Mouse (Mus musculus): ENCODE results near the gene Gm5724. TPM values are rescaled to one million over a fixed set of nuclear protein-coding genes. Genes with fewer than 3 reads are reported as not detected.

Gm5724 gene
- 0.27 TPM in 1 of 2 replicates, not detected in the other for polyA plus RNA-seq (2011; ENCODE audit: insufficient read depth, insufficient read length, low read depth, missing spikeins)

DNA sequence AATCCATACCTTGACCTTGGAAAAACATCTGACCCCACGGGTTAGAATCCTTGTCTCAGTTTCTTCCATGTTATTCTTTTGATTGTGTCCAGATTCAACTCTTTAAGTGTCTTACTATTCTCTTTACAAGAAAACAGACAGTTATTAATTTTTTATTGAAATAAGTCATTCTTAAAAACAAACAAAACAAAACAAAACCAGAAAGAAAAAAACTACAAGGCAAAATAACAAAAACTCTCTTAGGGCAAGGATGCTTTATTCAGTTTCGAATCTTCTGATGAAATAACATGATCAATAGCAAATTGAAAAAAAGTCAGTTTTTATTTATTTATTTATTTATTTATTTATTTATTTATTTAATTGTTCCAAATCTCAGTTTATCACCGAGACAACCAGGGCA, at the start of gene Gm5724:
TSS of gene Gm5724 (minus strand) at position 101 of the 400 bp plus-strand sequence.
- Histone ChIP-seq H3K4me3 (ENCODE audit: low read depth, low read length) (no peak within 1 kb of the TSS), H3K27ac (ENCODE audit: insufficient read depth, low read length) (no peak within 1 kb of the TSS), H3K4me1 (ENCODE audit: control insufficient read depth, insufficient read depth, low read length) (no peaks in the 10 kb centered on the region), H3K9me3 (replicated peaks; ENCODE audit: control insufficient read depth, insufficient read depth, low read length, poor library complexity, severe bottlenecking) (peaks cover 2% of the 10 kb centered on the region; the same call in 1 of the 2 replicates), H3K27me3 (ENCODE audit: control insufficient read depth, insufficient read depth, low read length, poor library complexity, severe bottlenecking) (no peaks in the 10 kb centered on the region), H3K36me3 (ENCODE audit: control insufficient read depth, insufficient read depth, low read length, poor library complexity, severe bottlenecking) (no peaks in the 10 kb centered on the region), H3K9ac (ENCODE audit: low read depth, poor library complexity, severe bottlenecking) (no peak within 1 kb of the TSS)
- TF ChIP-seq EP300 (IDR thresholded peaks at IDR 0.05; ENCODE audit: insufficient read depth, low read depth, low read length) = no peak
- no peak for TF ChIP-seq CTCF (IDR thresholded peaks at IDR 0.05; ENCODE audit: low read depth, low read length)
- no peak for TF ChIP-seq POLR2A (IDR thresholded peaks at IDR 0.05; ENCODE audit: insufficient read depth, low read length)

DNA sequence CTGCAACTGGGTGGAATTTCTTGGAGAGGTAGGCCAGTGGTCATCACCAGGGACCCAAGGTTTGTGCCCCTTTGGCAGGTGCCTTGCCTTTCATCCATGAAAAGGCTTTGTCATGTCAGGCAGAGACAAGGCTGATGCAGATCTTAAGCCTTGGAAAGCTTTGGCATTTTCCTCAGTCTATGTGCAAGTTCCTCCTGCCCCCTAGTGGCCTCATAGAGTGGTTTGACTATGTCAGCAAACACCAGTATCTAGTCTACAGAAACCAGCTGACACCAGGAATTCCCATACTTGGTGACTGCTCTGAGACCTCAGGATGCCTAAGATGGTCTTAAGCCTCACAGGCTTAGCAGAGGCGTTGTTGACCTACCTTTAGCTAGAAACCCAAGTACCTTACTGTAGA, 24.2 kb upstream of the Gm5724 start:
- no peaks in the 10 kb centered on the region for H3K27me3 ChIP-seq (ENCODE audit: control insufficient read depth, insufficient read depth, low read length, poor library complexity, severe bottlenecking)
- H3K4me3 ChIP-seq (ENCODE audit: low read depth, low read length) = no peak overlapping the region
- H3K36me3 ChIP-seq (ENCODE audit: control insufficient read depth, insufficient read depth, low read length, poor library complexity, severe bottlenecking) = no peaks in the 10 kb centered on the region
- H3K4me1 ChIP-seq (ENCODE audit: control insufficient read depth, insufficient read depth, low read length) = no peaks in the 10 kb centered on the region
- no peak overlapping the region for H3K9ac ChIP-seq (ENCODE audit: low read depth, poor library complexity, severe bottlenecking)
- TF ChIP-seq EP300 (IDR thresholded peaks at IDR 0.05; ENCODE audit: insufficient read depth, low read depth, low read length) (no peak), POLR2A (IDR thresholded peaks at IDR 0.05; ENCODE audit: insufficient read depth, low read length) (no peak), CTCF (IDR thresholded peaks at IDR 0.05; ENCODE audit: low read depth, low read length) (no peak)
- no peak overlapping the region for H3K27ac ChIP-seq (ENCODE audit: insufficient read depth, low read length)
- H3K9me3 ChIP-seq (replicated peaks; ENCODE audit: control insufficient read depth, insufficient read depth, low read length, poor library complexity, severe bottlenecking) = no peaks in the 10 kb centered on the region

DNA sequence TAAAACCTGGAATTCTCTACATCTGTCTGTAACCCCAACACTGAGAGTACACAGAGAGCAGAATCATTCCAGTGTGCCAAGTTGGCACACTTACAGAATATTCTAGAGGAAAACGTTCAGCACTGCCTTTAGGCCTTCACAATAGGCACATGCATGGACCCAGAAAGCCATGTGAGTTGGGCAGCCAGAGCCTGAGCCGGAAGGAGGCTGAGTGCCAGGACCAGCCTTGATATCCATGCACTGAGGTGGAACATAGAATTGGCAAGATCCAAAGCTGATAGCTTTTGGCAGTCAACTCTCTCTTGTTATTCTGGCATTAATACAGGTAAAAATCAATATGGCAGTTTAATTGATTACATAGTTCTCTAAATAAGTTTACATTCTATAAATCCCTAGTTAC, 866 bp upstream of the Gm5724 start:
- H3K9me3 ChIP-seq (replicated peaks; ENCODE audit: control insufficient read depth, insufficient read depth, low read length, poor library complexity, severe bottlenecking) = peaks cover 2% of the 10 kb centered on the region; the same call in 1 of the 2 replicates
- no peak overlapping the region for H3K4me3 ChIP-seq (ENCODE audit: low read depth, low read length)
- no peaks in the 10 kb centered on the region for H3K27me3 ChIP-seq (ENCODE audit: control insufficient read depth, insufficient read depth, low read length, poor library complexity, severe bottlenecking)
- no peaks in the 10 kb centered on the region for H3K36me3 ChIP-seq (ENCODE audit: control insufficient read depth, insufficient read depth, low read length, poor library complexity, severe bottlenecking)
- H3K27ac ChIP-seq (ENCODE audit: insufficient read depth, low read length) = no peak overlapping the region
- no peaks in the 10 kb centered on the region for H3K4me1 ChIP-seq (ENCODE audit: control insufficient read depth, insufficient read depth, low read length)
- TF ChIP-seq CTCF (IDR thresholded peaks at IDR 0.05; ENCODE audit: low read depth, low read length) (no peak), EP300 (IDR thresholded peaks at IDR 0.05; ENCODE audit: insufficient read depth, low read depth, low read length) (no peak), POLR2A (IDR thresholded peaks at IDR 0.05; ENCODE audit: insufficient read depth, low read length) (no peak)
- H3K9ac ChIP-seq (ENCODE audit: low read depth, poor library complexity, severe bottlenecking) = no peak overlapping the region

DNA sequence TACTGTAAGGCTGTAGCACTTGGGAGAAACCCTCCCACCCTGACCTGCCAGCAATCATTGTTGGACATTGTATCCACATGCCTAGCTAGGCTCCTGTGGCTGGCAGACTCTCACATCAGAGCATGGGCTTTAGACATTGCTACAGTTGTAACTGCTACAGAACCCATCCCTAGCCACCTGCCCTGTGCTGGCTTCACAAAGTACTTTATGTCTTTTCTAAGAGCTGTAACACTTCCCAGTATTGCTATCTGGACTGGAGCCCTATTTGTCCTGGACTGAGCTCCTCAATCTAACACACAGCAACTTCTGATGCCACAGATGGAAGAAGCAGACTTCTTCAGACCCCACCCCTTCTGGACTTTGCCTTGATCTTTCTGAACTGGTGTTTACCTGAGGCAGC, 82.4 kb downstream of the Gm5724 start:
- no peaks in the 10 kb centered on the region for H3K9me3 ChIP-seq (replicated peaks; ENCODE audit: control insufficient read depth, insufficient read depth, low read length, poor library complexity, severe bottlenecking)
- H3K4me3 ChIP-seq (ENCODE audit: low read depth, low read length) = no peak overlapping the region
- no peak overlapping the region for H3K9ac ChIP-seq (ENCODE audit: low read depth, poor library complexity, severe bottlenecking)
- H3K27me3 ChIP-seq (ENCODE audit: control insufficient read depth, insufficient read depth, low read length, poor library complexity, severe bottlenecking) = no peaks in the 10 kb centered on the region
- TF ChIP-seq CTCF (IDR thresholded peaks at IDR 0.05; ENCODE audit: low read depth, low read length) (no peak), EP300 (IDR thresholded peaks at IDR 0.05; ENCODE audit: insufficient read depth, low read depth, low read length) (no peak), POLR2A (IDR thresholded peaks at IDR 0.05; ENCODE audit: insufficient read depth, low read length) (no peak)
- H3K27ac ChIP-seq (ENCODE audit: insufficient read depth, low read length) = no peak overlapping the region
- no peaks in the 10 kb centered on the region for H3K36me3 ChIP-seq (ENCODE audit: control insufficient read depth, insufficient read depth, low read length, poor library complexity, severe bottlenecking)
- H3K4me1 ChIP-seq (ENCODE audit: control insufficient read depth, insufficient read depth, low read length) = no peaks in the 10 kb centered on the region

DNA sequence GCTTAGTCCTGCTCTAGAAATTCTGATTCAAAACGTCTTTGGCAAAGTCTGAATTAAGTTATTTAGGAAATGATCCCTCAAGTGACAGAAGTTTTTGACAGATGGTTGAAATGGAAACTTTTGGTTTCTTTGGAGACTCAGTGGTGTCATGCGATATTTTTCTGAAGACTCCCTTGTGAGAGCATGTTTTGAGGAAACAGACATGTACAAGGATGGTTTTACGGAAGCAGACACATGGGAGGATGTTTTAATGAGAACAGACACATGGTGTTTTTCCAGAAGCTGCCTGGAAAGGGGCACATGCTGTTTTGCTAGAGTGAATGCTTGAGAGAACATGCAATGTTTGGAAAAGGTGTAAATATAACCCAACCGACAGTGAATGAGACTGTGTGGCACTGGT, 86.6 kb downstream of the Gm5724 start:
- TF ChIP-seq CTCF (IDR thresholded peaks at IDR 0.05; ENCODE audit: low read depth, low read length) (no peak), EP300 (IDR thresholded peaks at IDR 0.05; ENCODE audit: insufficient read depth, low read depth, low read length) (no peak), POLR2A (IDR thresholded peaks at IDR 0.05; ENCODE audit: insufficient read depth, low read length) (no peak)
- Histone ChIP-seq H3K36me3 (ENCODE audit: control insufficient read depth, insufficient read depth, low read length, poor library complexity, severe bottlenecking) (no peaks in the 10 kb centered on the region), H3K9me3 (replicated peaks; ENCODE audit: control insufficient read depth, insufficient read depth, low read length, poor library complexity, severe bottlenecking) (no peaks in the 10 kb centered on the region), H3K9ac (ENCODE audit: low read depth, poor library complexity, severe bottlenecking) (no peak overlapping the region), H3K4me1 (ENCODE audit: control insufficient read depth, insufficient read depth, low read length) (no peaks in the 10 kb centered on the region), H3K4me3 (ENCODE audit: low read depth, low read length) (no peak overlapping the region), H3K27ac (ENCODE audit: insufficient read depth, low read length) (no peak overlapping the region), H3K27me3 (ENCODE audit: control insufficient read depth, insufficient read depth, low read length, poor library complexity, severe bottlenecking) (no peaks in the 10 kb centered on the region; the same call in 1 of the 2 replicates)

Other genes with a start within 250 kb of the Gm5724 start
- gene Slco1c1, start 249.4 kb downstream of the Gm5724 start, polyA plus RNA-seq (2011; ENCODE audit: insufficient read depth, insufficient read length, low read depth, missing spikeins) = not detected in 2 replicates
- not detected in 2 replicates for gene Slco1b2, start 144.3 kb downstream of the Gm5724 start, polyA plus RNA-seq (2011; ENCODE audit: insufficient read depth, insufficient read length, low read depth, missing spikeins)
- not detected in 2 replicates for gene Slco1a4, start 82.4 kb upstream of the Gm5724 start, polyA plus RNA-seq (2011; ENCODE audit: insufficient read depth, insufficient read length, low read depth, missing spikeins)
- not detected in 2 replicates for gene Slco1a1, start 173.2 kb upstream of the Gm5724 start, polyA plus RNA-seq (2011; ENCODE audit: insufficient read depth, insufficient read length, low read depth, missing spikeins)
- not detected in 2 replicates for gene Gm6614, start 237.6 kb upstream of the Gm5724 start, polyA plus RNA-seq (2011; ENCODE audit: insufficient read depth, insufficient read length, low read depth, missing spikeins)